Comparison of ENCODE assay signal across 12 mouse cellular contexts in the genomic region with DNA sequence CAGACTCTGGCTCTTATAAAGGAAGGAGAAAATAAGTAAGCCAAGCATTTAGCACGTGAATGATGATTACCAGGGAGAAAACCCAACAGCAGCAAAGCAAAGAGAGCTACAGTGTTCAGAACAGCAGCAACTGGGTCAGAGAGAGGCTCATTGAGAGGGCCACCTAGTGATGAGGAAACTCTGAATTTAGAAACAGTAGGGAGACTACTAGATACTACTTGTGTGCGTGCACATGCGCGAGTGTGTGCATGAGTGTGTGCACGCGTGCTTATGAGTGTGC. TPM values are rescaled to one million over a fixed set of nuclear protein-coding genes. Genes with fewer than 3 reads are reported as not detected.
DNase-seq lines count a peak whose midpoint lies in the region; ATAC-seq and TF ChIP-seq lines count a peak whose summit lies in the region.
"Had no signal": no experiment of that assay in that cellular context is flagged by ENCODE, and none has a peak within 500 bp of the region (broad histone marks: within the 10 kb centered on the region; RNA-seq: fewer than 3 reads in every experiment).

No protein-coding gene starts in this region.

- peak overlapping the region; percentile 30 for H3K4me2 ChIP-seq in forebrain, embryonic 16.5 days (ENCODE audit: low read length)
- H3K4me2 ChIP-seq in forebrain, embryonic 11.5 days (ENCODE audit: low read depth, low read length, severe bottlenecking): no peak overlapping the region
- H3K4me2 ChIP-seq in limb, embryonic 13.5 days (replicated peaks): peak overlapping the region; percentile 52
- H3K4me2 ChIP-seq: liver, embryonic 12.5 days had no signal

- no peak for DNase-seq in forebrain, embryonic 11.5 days (ENCODE audit: low spot score)
- no peak for DNase-seq in limb, embryonic 10.5 days (ENCODE audit: low spot score)
- peak; percentile 42 to 51 for DNase-seq in cerebellum, adult 2 months
- peak; percentile 26 for DNase-seq in layer of hippocampus, adult 9-10 months (ENCODE audit: low spot score)
- DNase-seq in ovary, postnatal 36 days (ENCODE audit: low spot score): no peak
- no peak for DNase-seq in urinary bladder, postnatal 36 days (ENCODE audit: low spot score in 2 of 2)
- DNase-seq: spleen, adult 18-20 months had no signal

- no peaks in the 10 kb centered on the region for H3K27me3 ChIP-seq in forebrain, embryonic 16.5 days (replicated peaks; ENCODE audit: control insufficient read depth, insufficient read depth, low read length)
- no peaks in the 10 kb centered on the region for H3K27me3 ChIP-seq in forebrain, embryonic 11.5 days (ENCODE audit: control insufficient read depth, insufficient read depth, low read length)
- H3K27me3 ChIP-seq in limb, embryonic 13.5 days: 0 out of 2 replicates have a peak, but pooled peaks cover 3% of the 10 kb centered on the region
- H3K27me3 ChIP-seq in limb, embryonic 10.5 days (ENCODE audit: low read depth, poor library complexity, severe bottlenecking): peaks cover 3% of the 10 kb centered on the region; the same call in 1 of the 2 replicates
- H3K27me3 ChIP-seq in cerebellum, adult 2 months (ENCODE audit: control insufficient read depth, insufficient read depth, low read length): no peaks in the 10 kb centered on the region
- H3K27me3 ChIP-seq: intestine, embryonic 15.5 days had no signal

- H3K4me1 ChIP-seq in forebrain, embryonic 16.5 days (replicated peaks; ENCODE audit: control insufficient read depth, insufficient read depth, low read length): peaks cover 8% of the 10 kb centered on the region
- H3K4me1 ChIP-seq in forebrain, embryonic 11.5 days (replicated peaks; ENCODE audit: control insufficient read depth, insufficient read depth, low read length): 0 out of 2 replicates have a peak, but pooled peaks cover 2% of the 10 kb centered on the region
- H3K4me1 ChIP-seq in limb, embryonic 13.5 days: peaks cover 7% of the 10 kb centered on the region
- peaks cover 3% of the 10 kb centered on the region; the same call in 1 of the 2 replicates for H3K4me1 ChIP-seq in limb, embryonic 10.5 days
- H3K4me1 ChIP-seq in cerebellum, adult 2 months (ENCODE audit: control insufficient read depth, insufficient read depth, low read length): peaks cover 3% of the 10 kb centered on the region; the same call in 1 of the 2 replicates
- H3K4me1 ChIP-seq: heart, embryonic 15.5 days; intestine, embryonic 15.5 days; liver, embryonic 12.5 days had no signal

- H3K4me3 ChIP-seq in forebrain, embryonic 16.5 days (replicated peaks; ENCODE audit: low read length): no peak overlapping the region; the same call in 1 of the 2 replicates
- no peak overlapping the region for H3K4me3 ChIP-seq in forebrain, embryonic 11.5 days (ENCODE audit: low read depth, low read length)
- no peak overlapping the region for H3K4me3 ChIP-seq in limb, embryonic 13.5 days
- H3K4me3 ChIP-seq in limb, embryonic 10.5 days: no peak overlapping the region
- peak overlapping the region; percentile 20 for H3K4me3 ChIP-seq in cerebellum, adult 2 months (replicated peaks; ENCODE audit: insufficient read depth, low read depth, low read length)
- H3K4me3 ChIP-seq: heart, embryonic 15.5 days; intestine, embryonic 15.5 days; liver, embryonic 12.5 days had no signal

- H3K9ac ChIP-seq in forebrain, embryonic 16.5 days (replicated peaks; ENCODE audit: low read depth, low read length): no peak overlapping the region
- no peak overlapping the region for H3K9ac ChIP-seq in forebrain, embryonic 11.5 days (ENCODE audit: low read length)
- H3K9ac ChIP-seq in limb, embryonic 13.5 days: no peak overlapping the region
- H3K9ac ChIP-seq: heart, embryonic 15.5 days; intestine, embryonic 15.5 days; liver, embryonic 12.5 days had no signal

- H3K9me3 ChIP-seq in forebrain, embryonic 16.5 days (ENCODE audit: control insufficient read depth, low read length): no peaks in the 10 kb centered on the region
- H3K9me3 ChIP-seq in forebrain, embryonic 11.5 days (ENCODE audit: control insufficient read depth, low read length): no peaks in the 10 kb centered on the region
- no peaks in the 10 kb centered on the region for H3K9me3 ChIP-seq in limb, embryonic 13.5 days
- no peaks in the 10 kb centered on the region for H3K9me3 ChIP-seq in limb, embryonic 10.5 days (replicated peaks)
- H3K9me3 ChIP-seq: heart, embryonic 15.5 days; intestine, embryonic 15.5 days; liver, embryonic 12.5 days had no signal

- TF ChIP-seq CTCF in cerebellum, adult 2 months (IDR thresholded peaks at IDR 0.05; ENCODE audit: borderline replicate concordance, insufficient read depth, low read depth, low read length): no peak

- TF ChIP-seq POLR2A in cerebellum, adult 2 months (IDR thresholded peaks at IDR 0.05; ENCODE audit: borderline replicate concordance, insufficient read depth, low read length): no peak

- no peak overlapping the region for H3K27ac ChIP-seq in forebrain, embryonic 16.5 days (ENCODE audit: low read length)
- no peak overlapping the region for H3K27ac ChIP-seq in forebrain, embryonic 11.5 days (ENCODE audit: low read depth, low read length)
- H3K27ac ChIP-seq in limb, embryonic 13.5 days: no peak overlapping the region
- H3K27ac ChIP-seq in limb, embryonic 10.5 days: no peak overlapping the region
- H3K27ac ChIP-seq in cerebellum, adult 2 months (ENCODE audit: insufficient read depth, low read length): no peak overlapping the region
- H3K27ac ChIP-seq: heart, embryonic 15.5 days; intestine, embryonic 15.5 days; liver, embryonic 12.5 days had no signal

- H3K36me3 ChIP-seq in forebrain, embryonic 16.5 days (ENCODE audit: control insufficient read depth, insufficient read depth): no peaks in the 10 kb centered on the region
- H3K36me3 ChIP-seq in forebrain, embryonic 11.5 days (ENCODE audit: control insufficient read depth, insufficient read depth, low read length): no peaks in the 10 kb centered on the region
- H3K36me3 ChIP-seq in limb, embryonic 13.5 days: no peaks in the 10 kb centered on the region
- no peaks in the 10 kb centered on the region for H3K36me3 ChIP-seq in limb, embryonic 10.5 days
- H3K36me3 ChIP-seq: heart, embryonic 15.5 days; intestine, embryonic 15.5 days; liver, embryonic 12.5 days had no signal

- WGBS in forebrain, embryonic 16.5 days: 82% methylated on average over 6 of the region's 6 CpGs
- WGBS in forebrain, embryonic 11.5 days: 80% methylated on average over 6 of the region's 6 CpGs
- WGBS in limb, embryonic 13.5 days: 83% methylated on average over 6 of the region's 6 CpGs
- WGBS in limb, embryonic 10.5 days: 87% methylated on average over 6 of the region's 6 CpGs
- 74% methylated on average over 6 of the region's 6 CpGs for WGBS in cerebellum, adult 2 months

- 0 out of 2 replicates have a peak, but pooled peaks have one; percentile 28 for ATAC-seq in forebrain, embryonic 16.5 days
- ATAC-seq in forebrain, embryonic 11.5 days (replicated peaks; ENCODE audit: low FRiP score): no peak
- ATAC-seq in limb, embryonic 13.5 days (ENCODE audit: low FRiP score, low read depth): no peak
- ATAC-seq: intestine, embryonic 15.5 days; liver, embryonic 12.5 days had no signal

RNA-seq across cellular contexts. Expression of gene Cry1, which starts 36.8 kb away (rescaled TPM):
- polyA plus RNA-seq in forebrain, embryonic 16.5 days (2015; fragmentation: Nextera tagmentation; extraction: Ambion mirVana): 33.7 and 38.2 TPM in 2 replicates
- 33.8 and 38.5 TPM in 2 replicates for polyA plus RNA-seq in forebrain, embryonic 11.5 days (2014; fragmentation: Nextera tagmentation; extraction: Ambion mirVana)
- 37.7 and 39.4 TPM in 2 replicates for polyA plus RNA-seq in limb, embryonic 13.5 days (2015; fragmentation: Nextera tagmentation; extraction: Ambion mirVana)
- 36.2 and 38.0 TPM in 2 replicates for polyA plus RNA-seq in limb, embryonic 10.5 days (2016; fragmentation: Nextera tagmentation; extraction: Ambion mirVana)
- polyA plus RNA-seq in cerebellum, adult 2 months (2012; rRNA removed): 23.8 and 24.6 TPM in 2 replicates

Comparison
In these comparisons a context has a peak if more than half of its experiments do, and no peak if none do; other contexts are left out.
1. DNase-seq: peak in cerebellum, adult 2 months (2 of 2) and layer of hippocampus, adult 9-10 months (single experiment); none in forebrain, embryonic 11.5 days (single experiment), limb, embryonic 10.5 days (single experiment), ovary, postnatal 36 days (single experiment) and urinary bladder, postnatal 36 days (0 of 2).